In the genomic region with DNA sequence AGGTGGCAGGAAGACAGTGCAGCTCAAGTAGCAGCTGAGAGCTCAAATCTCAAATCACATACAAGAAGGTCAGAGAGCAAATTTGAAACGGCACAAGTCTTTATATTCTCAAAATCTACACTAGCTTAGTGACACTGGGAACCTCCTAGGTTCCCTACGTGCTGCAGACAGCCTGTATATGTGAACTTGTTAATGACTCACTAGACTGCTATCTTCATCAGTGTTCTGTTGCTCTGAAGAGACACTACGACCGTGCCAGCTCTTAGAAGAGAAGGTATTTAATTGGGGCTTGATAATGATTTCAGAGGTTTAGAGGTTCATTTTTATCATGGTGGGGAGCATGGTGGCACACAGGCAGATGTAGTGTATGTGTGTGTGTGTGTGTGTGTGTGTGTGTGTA, we compare ENCODE assay signal across 13 mouse cellular contexts.
"Had no signal": no experiment of that assay in that cellular context is flagged by ENCODE, and none has a peak within 500 bp of the region (broad histone marks: within the 10 kb centered on the region; RNA-seq: fewer than 3 reads in every experiment).

No protein-coding gene starts in this region.

- ATAC-seq: lung, postnatal 0 days had no signal

- H3K9me3 ChIP-seq: kidney, embryonic 15.5 days; limb, embryonic 10.5 days; liver, embryonic 15.5 days had no signal

- H3K4me2 ChIP-seq: kidney, embryonic 15.5 days; liver, embryonic 11.5 days; liver, embryonic 15.5 days had no signal

- H3K9ac ChIP-seq: kidney, embryonic 15.5 days; liver, embryonic 15.5 days had no signal

- H3K27ac ChIP-seq: kidney, embryonic 15.5 days; left cerebral cortex, adult 2 months; limb, embryonic 10.5 days; liver, embryonic 15.5 days; stomach, postnatal 0 days had no signal

- H3K4me1 ChIP-seq: kidney, embryonic 15.5 days; liver, embryonic 15.5 days had no signal

- DNase-seq: kidney, adult 2 months; kidney, postnatal 14 days; lung, adult 2 months; lung, postnatal 36 days; right cerebral cortex, adult 18-20 months; thymus, postnatal 4 days had no signal

- H3K36me3 ChIP-seq: kidney, embryonic 15.5 days; limb, embryonic 10.5 days; liver, embryonic 15.5 days had no signal

- H3K4me3 ChIP-seq: kidney, embryonic 15.5 days; left cerebral cortex, adult 2 months; limb, embryonic 10.5 days; liver, embryonic 15.5 days had no signal

- H3K27me3 ChIP-seq: kidney, embryonic 15.5 days; liver, embryonic 15.5 days had no signal
